Mouse (Mus musculus) gastrocnemius, postnatal 10 days (tissue): ENCODE results near the gene Fbxl19. TPM values are rescaled to one million over a fixed set of nuclear protein-coding genes. Genes with fewer than 3 reads are reported as not detected.

ENCODE experiments used
- DNase-seq: peaks from one replicate; pipeline ENCODE4 v3.0.0; 2021; ENCODE audit warnings: mixed read lengths
- microRNA-seq, 2 experiments: library from miRNA; unstranded; fragments of <30 nt; microRNA quantifications; one replicate each; pipeline ENCODE4 v1.2.0; 2021
- total RNA-seq, 2 experiments: library from RNA; stranded (reverse); gene quantifications; 2 replicates each; pipeline ENCODE4 v1.2.3; 2021

Fbxl19 gene
- total RNA-seq, 2 experiments from 2014 or later: 2.9 to 6.0 TPM

DNA sequence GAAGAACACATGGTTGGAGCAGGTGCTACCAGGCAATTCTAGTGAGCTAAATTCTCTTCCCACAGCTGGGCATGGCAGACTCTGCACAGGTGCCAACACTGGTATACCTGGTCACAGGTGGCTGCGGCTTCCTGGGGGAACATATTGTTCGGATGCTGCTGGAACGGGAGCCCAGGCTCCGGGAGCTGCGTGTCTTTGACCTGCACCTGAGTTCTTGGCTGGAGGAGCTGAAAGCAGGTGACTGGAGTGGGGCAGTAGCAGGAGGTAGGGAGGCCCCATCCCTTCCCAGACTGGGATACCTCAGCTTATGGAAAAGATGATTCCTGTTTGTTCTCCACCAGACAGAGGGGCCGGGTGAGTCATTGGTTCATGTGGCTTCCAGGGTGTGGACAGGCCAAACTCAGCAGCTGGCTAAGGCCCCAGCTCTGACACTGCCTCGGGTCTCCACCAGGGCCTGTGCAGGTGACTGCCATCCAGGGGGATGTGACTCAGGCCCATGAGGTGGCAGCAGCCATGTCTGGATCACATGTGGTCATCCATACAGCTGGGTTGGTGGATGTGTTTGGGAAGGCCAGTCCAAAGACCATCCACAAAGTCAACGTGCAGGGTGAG is 56.8 kb downstream of the Fbxl19 start:
- DNase-seq: no peak

DNA sequence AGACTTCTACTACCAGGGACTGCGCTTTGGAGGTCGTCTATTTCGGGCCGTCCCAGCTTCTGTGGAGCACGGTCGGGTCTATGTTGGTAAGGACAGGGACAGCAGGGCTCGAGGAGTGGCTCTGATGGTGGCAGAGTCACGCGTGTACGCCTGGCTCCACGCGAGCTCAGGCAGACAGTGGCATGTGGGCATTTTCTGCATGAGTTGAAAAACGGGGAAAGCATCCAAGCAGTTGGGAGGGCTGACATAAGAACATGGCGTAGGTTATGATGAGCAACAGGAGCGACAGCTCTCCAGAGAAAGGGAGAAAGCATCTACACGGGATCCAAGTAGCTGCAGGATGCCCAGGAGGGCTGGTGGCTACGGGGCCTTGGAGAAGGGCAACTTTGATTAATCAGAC is 58.0 kb downstream of the Fbxl19 start:
- DNase-seq: no peak

- DNase-seq: no peak
These were observed 64.5 kb downstream of the Fbxl19 start for GRCm38 (mm10) chr7:127808821-127809220.

GRCm38 (mm10) chr7:127809846-127810245 is 65.5 kb downstream of the Fbxl19 start:
- DNase-seq: no peak

GRCm38 (mm10) chr7:127810650-127811049 is 66.3 kb downstream of the Fbxl19 start:
- DNase-seq: no peak

DNA sequence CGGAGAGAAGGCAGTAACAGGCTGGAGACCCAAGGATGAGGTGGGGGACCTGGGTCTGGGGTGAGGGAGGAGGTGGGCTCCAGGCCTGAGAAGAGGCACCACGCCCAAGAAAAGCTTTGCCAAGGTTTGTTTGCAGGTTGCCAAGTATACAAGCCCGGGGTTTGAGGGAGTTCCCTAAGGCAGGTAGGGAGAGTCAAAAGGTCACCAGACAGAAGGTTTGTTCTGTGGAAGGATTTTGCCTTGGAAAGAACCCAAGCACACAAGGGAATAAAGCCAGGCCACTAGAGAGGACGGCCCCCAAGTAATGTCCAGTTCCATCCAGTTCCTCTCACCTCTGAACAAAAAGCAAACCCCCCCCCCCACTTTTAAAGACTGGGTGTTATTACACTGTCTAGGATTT is 66.9 kb downstream of the Fbxl19 start:
- no peak for DNase-seq

- no peak for DNase-seq
These were observed 67.9 kb downstream of the Fbxl19 start for GRCm38 (mm10) chr7:127812292-127812691.

DNA sequence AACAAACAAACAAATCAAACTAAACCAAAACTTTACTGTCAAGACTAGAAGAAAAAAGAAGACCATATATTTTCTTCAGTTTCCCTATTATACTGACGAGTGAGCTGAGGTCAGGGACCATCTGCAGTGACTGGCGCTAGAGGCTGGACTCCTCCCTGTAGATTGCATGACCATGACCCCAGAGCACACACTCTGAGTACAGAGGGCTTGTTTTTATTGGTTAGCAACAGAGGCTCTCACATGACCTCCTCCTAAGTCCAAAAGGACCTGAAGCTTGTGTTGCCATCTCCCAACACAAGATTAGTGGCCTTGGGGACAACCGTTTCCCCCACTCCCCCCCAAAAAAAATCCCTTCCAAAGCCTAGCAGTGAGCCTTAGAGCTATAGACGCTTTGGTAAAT is 69.5 kb downstream of the Fbxl19 start:
- no peak for DNase-seq

DNA sequence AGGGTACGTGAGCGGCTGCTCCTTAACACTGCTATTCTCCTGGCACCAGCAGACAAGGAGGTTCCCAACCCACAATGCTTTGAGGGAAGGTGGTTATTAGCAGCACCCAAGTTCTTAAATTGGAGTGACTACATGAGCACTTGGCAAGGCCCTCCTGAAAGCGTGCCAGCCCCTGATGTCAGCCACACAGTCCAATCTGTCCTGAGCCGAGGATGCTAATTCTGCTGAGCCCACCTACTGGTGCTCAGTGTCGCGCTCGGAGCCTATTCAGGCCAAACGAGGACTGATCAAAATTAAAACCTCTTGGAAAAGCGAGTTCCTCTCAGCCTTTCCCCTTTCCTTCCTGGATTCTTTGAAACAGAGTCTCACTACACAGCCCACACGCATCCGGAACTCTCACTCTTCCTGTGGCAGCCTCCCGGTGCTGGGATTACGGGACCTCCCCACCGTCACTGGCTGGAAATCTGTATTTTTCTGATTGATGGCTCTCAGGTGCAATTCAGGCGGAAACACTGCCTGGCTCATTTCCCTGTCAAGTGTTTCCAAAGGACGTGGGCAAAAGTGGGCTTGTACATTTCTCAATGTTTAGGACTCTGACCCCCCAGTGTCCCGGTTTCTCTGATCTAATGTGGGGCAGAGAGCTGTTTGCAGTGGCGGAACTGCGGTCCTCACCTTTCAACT is 70.0 kb downstream of the Fbxl19 start:
- peak; percentile 75 for DNase-seq

DNA sequence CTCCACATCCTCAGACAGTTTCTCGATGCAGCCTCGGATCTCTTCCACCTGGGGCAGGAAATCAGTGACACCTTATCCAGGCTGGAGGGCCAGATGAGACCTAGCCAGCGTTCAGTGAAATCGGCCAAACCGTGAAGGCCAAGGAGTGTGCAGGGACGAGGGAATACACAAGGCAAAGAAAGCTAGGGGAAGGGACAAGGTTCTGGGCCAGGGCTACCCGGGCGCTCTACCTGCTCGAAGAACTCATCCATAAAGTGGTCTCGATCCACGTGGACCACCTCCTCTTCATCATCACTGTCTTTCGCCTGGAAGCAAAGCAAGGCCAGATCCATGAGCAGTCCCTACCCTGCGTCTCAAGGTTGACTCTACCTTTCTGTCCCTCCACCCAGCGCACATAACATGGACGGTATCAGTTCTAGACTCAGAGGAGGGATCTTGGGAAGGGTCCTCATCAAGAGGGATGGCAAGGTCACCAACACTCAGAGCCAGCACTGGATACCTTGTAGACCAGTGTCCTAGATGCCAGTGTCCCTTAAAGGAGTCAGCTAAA is 70.8 kb downstream of the Fbxl19 start:
- no peak for DNase-seq

DNA sequence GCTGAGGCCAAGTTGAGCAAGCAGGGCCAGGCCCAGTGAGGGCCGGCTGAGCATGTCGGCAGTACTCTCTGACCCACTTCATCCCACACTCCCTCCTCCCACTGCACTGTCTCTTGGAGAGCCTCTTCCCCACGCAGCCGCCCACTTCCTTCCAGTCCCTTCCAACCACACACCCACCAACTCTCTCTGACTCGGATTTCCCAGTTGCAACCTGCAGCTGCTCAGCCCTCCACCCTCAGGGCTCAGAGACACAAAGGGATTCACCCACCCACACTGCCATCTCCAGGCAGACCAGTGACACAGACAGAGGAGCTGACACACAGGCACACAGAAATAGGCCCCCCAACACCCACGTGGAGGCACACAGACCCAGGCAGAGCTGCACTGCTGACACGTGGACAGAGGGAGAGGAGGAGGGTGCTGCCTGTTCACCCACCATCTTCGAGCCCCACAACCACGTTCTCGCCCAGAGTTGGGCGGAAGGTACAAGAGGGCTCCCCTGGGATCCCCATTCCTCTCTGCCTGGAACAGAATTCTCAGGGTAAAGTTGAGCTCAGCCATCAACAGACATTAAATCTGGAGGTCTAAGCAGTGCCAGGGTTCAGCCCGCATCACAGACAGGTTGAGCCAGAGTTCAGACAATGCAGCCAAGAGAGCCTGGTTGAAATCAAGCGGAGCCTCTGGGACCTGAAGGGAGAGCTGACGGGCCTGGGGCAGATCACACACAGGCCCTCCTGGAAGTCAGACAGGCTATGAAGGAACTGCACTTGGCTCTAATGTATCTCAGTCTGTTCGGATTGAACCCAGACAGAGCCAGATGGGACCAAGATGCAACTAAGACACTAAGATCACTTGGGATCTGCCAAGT is 71.8 kb downstream of the Fbxl19 start:
- peak; percentile 44 for DNase-seq

DNA sequence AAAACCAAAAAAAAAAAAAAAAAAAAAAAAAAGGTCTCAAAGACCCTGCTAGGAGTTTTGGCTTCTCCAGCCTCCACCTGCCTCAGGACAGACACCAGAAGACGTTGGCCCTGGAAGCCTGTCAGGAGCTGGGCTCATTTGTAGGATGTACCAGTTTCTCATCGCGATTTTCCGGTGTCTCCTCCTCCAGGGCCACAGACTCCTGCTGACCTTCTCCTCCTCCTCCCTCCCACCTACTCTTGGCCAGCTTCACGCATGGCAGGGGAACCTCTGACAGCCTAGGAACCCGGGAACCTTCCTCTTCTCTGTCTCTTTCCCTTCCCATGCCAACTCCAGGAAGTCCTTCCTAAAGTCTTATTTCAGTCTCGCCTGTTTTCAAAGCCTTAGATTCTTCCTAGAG is 72.7 kb downstream of the Fbxl19 start:
- DNase-seq: no peak

GRCm38 (mm10) chr7:127817776-127818175 is 73.4 kb downstream of the Fbxl19 start:
- no peak for DNase-seq

Small RNAs within 50 kb of the gene (microRNA-seq; reads per million reads assigned to microRNA genes)
- gene Mir762: 0 reads per million in 2 experiments

Other genes starting within 250 kb of the Fbxl19 start
- 10 to 100 TPM; 56.8 to 66.1 TPM for gene Srcap, start 232.6 kb upstream of the Fbxl19 start, total RNA-seq
- gene Gm42715, start 225.0 kb upstream of the Fbxl19 start, total RNA-seq: 10 to 100 TPM; 10.3 to 10.5 TPM
- gene Tmem265, start 183.2 kb upstream of the Fbxl19 start, total RNA-seq: not detected
- 10 to 100 TPM; 13.3 to 17.6 TPM for gene Phkg2, start 171.2 kb upstream of the Fbxl19 start, total RNA-seq
- 1 to 10 TPM; 1.7 to 3.2 TPM for gene Ccdc189, start 155.9 kb upstream of the Fbxl19 start, total RNA-seq
- 10 to 100 TPM; 26.9 to 37.8 TPM for gene Rnf40, start 155.8 kb upstream of the Fbxl19 start, total RNA-seq
- 10 to 100 TPM in 1 of 2 experiments, 1 to 10 TPM in 1; 9.2 to 14.7 TPM for gene Zfp629, start 128.7 kb upstream of the Fbxl19 start, total RNA-seq
- gene Bcl7c, start 35.6 kb upstream of the Fbxl19 start, total RNA-seq: 10 to 100 TPM; 93.2 to 97.1 TPM
- 10 to 100 TPM in 1 of 2 experiments, 1 to 10 TPM in 1; 9.1 to 12.7 TPM for gene Ctf1, start 31.8 kb upstream of the Fbxl19 start, total RNA-seq
- not detected for gene Ctf2, start 12.4 kb upstream of the Fbxl19 start, total RNA-seq
- 10 to 100 TPM; 10.2 to 12.3 TPM for gene Orai3, start 25.3 kb downstream of the Fbxl19 start, total RNA-seq
- gene Setd1a, start 32.1 kb downstream of the Fbxl19 start, total RNA-seq: 10 to 100 TPM; 21.2 to 26.2 TPM
- gene Gm49388, start 41.1 kb downstream of the Fbxl19 start, total RNA-seq: under 1 TPM in 1 of 2 experiments, not detected in 1; 0.47 TPM
- gene Hsd3b7, start 56.1 kb downstream of the Fbxl19 start, total RNA-seq: 10 to 100 TPM in 1 of 2 experiments, 1 to 10 TPM in 1; 8.1 to 12.5 TPM
- 10 to 100 TPM; 52.6 to 69.7 TPM for gene Stx4a, start 79.8 kb downstream of the Fbxl19 start, total RNA-seq
- 1 to 10 TPM; 3.0 to 4.6 TPM for gene Stx1b, start 80.0 kb downstream of the Fbxl19 start, total RNA-seq
- 10 to 100 TPM; 16.2 to 20.1 TPM for gene Zfp646, start 131.7 kb downstream of the Fbxl19 start, total RNA-seq
- 1 to 10 TPM; 5.8 to 7.7 TPM for gene Zfp668, start 132.3 kb downstream of the Fbxl19 start, total RNA-seq
- gene Prss53, start 146.4 kb downstream of the Fbxl19 start, total RNA-seq: 1 to 10 TPM in 1 of 2 experiments, under 1 TPM in 1; 0.96 to 1.2 TPM
- not detected for gene Gm21974, start 150.9 kb downstream of the Fbxl19 start, total RNA-seq
- gene Vkorc1, start 151.1 kb downstream of the Fbxl19 start, total RNA-seq: 10 to 100 TPM; 36.8 to 48.9 TPM
- 10 to 100 TPM; 84.9 to 89.6 TPM for gene Bckdk, start 159.5 kb downstream of the Fbxl19 start, total RNA-seq
- 10 to 100 TPM; 12.9 to 16.7 TPM for gene Kat8, start 168.0 kb downstream of the Fbxl19 start, total RNA-seq
- not detected for gene Prss8, start 185.6 kb downstream of the Fbxl19 start, total RNA-seq
- gene Prss36, start 202.2 kb downstream of the Fbxl19 start, total RNA-seq: 1 to 10 TPM; 6.6 to 7.9 TPM
- gene Fus, start 222.9 kb downstream of the Fbxl19 start, total RNA-seq: 100 to 1,000 TPM; 199 to 239 TPM
- gene Pycard, start 249.3 kb downstream of the Fbxl19 start, total RNA-seq: 1 to 10 TPM; 3.3 to 4.9 TPM